Mouse (Mus musculus) cerebellum, postnatal 36 days (tissue): ENCODE data around the gene Sept1.

Source experiments
- DNase-seq, 2 experiments: peaks; one replicate each; pipeline ENCODE4 v3.0.0; 2021 to 2022; ENCODE audit warnings: mixed read lengths in 2 of 2

The Sept1 gene

DNA sequence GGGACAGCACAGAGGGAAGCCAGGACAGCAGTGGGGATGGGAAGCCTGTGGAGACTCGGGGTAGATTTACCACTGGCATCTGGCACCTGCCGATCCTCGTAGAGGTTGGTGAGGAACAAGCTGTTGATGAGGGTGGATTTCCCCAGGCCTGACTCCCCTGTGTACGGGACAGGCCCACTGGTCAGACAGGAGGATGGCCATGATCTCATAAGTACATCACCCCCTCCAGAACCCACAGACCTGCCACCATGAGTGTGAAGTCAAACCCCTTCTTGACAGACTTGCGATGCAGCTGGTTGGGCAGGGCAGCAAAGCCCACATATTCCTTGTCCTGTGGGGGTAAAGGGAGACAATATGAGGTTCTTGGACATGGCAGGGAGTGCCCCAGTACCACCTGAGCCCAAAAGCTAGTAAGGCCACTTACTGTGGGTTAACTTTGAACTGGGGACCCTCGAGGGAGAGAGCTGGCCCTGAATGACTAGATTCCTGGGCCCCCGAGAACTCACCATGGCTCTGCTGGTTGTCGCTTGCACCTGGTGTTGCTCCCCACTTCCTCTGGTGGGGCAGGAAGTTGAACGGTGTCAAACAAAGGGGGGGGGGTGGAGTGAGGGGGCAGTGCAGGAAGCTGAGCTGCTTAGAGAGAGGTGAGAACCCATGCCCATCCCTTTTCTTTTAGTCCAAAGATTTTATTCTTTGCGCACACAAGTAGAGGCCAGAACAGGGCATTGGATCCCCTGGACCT lies 14.9 kb downstream of the Sept1 start:
- no peak for DNase-seq

GRCm38 (mm10) chr7:127217475-127217874 lies 15.5 kb downstream of the Sept1 start:
- DNase-seq = no peak

DNA sequence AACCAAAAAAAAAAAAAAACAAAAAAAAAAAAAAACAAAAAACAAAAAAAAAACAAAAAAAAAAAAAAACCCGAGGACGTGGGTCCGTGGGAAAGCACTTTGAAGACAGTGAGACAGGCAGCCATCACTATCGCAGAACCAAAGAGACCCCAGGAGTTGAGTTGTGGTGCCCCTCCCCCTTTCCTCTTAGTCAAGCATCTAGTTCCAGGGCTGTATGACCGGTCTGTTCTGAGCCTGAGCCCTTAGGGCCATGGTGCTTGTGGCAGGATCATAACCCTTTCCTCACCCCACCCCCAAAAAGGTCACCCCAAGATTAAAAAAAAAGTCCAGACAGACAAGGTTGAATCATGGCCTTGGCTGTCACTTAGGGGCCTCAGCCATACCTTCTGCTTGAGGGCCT lies 16.6 kb downstream of the Sept1 start:
- DNase-seq = no peak

DNA sequence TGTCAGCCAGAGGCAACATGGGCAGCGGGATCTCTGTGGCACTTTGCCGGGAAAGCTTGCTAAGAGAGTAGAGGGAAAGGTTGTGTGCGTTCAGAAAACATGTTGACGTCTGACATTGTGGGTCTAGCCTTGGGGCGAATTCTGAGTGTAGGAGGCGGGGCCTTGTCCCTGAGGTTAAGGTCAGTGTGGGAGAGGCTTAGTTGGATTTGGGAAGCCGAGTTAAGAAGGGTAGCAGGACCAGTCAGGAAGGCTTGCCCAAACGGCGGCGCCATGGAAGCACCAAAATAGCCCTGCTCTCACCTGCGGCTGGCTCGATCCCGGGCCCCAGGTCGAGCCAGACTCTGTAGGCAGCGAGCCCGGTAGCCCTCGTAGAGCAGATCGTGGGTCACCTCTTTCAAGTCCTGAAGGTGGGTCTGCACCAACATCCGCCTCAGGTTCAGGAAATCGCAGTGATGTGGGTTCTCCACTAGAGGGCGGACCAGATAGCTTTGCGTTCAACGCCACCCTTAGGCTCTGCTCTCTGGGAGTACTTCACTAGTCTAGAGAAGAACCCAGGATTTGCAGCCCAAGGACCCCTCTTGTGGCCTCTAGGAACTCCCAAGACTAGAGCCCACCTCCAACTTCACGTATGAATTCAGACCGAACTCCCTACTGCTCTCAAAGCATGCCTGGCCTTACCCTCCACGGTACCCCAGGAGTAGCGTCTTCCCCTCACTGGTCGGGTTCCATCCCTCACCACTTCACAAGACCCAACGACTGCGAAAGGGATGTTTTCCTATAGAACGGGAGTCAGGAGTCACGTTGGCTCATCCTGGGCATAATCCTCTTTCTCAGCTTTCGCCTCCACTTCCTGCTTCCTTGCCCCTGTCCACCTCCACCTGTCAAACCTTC lies 17.7 kb downstream of the Sept1 start:
- peak; percentile 64 to 68 for DNase-seq

- DNase-seq = no peak
These were observed 18.4 kb downstream of the Sept1 start for GRCm38 (mm10) chr7:127214521-127214920.

DNA sequence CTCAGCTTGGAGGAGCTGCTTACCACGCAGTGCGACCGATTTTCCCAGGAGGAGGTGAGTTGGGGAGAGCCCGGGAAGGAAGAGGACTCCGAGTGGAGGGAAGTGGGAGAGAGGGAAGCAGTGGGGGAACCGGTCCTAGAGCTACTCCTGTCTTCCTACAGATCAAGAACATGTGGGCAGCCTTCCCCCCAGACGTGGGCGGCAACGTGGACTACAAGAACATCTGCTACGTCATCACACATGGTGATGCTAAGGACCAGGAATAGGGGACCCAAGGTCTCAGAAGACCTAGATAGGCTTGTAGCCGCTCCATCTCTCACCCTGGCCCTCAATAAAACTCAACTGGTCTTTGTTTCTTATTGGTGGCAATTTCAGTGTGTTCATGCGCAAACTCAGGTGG lies 19.0 kb downstream of the Sept1 start:
- DNase-seq = no peak

DNA sequence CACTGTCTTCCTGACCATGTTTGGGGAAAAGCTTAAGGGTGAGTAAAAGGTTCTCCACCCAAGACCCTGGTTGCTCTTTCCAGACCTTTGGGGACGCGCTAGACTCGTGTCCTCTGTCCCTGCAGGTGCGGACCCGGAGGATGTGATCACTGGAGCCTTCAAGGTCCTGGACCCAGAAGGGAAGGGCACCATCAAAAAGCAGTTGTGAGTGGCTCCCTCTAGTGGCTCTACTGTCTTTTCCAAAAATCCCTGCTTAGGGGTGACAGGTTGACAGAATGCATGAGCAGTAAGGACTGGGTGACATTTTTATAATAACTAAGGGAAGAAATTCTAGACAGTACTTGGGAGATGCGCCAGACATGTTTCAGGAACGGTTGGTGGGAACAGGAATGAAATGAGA lies 19.4 kb downstream of the Sept1 start:
- peak; percentile 35 to 49 for DNase-seq

DNA sequence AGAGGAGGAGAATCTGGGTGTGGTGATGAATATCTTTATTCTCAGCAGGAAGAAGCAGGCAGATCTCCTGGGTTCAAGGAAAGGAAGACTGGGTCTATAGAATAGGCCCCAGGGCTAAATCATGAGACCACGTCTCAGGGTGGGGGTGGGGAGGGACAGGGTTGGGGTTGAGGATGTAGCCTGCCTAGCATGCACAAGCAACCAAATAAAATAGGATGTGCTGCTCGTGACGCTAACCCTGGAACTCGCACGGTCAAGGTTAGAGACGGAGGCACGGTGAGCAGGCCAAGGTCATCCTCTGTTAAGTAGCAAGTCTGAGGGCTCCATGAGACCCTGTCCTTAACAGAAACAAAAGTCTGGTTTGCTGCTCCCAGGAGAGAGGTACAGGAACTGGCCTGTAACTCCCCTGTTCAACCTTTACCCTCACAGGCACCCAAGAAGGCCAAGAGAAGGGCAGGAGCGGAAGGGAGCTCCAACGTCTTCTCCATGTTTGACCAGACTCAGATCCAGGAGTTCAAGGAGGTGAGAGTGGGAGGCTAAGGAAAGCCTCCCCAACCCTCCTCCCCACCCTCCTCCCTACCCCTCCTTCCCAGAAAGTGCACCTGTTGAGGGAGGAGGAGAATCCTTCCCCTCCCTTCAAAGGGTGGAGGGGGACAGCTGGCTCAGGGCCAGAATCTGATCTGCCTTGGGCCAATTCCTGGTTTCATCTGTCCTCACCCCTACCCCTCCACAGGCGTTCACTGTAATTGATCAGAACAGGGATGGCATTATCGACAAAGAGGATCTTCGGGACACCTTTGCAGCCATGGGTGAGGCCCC lies 20.3 kb downstream of the Sept1 start:
- no peak for DNase-seq

- DNase-seq = no peak
These were observed 21.8 kb downstream of the Sept1 start for GRCm38 (mm10) chr7:127211014-127211745.

DNA sequence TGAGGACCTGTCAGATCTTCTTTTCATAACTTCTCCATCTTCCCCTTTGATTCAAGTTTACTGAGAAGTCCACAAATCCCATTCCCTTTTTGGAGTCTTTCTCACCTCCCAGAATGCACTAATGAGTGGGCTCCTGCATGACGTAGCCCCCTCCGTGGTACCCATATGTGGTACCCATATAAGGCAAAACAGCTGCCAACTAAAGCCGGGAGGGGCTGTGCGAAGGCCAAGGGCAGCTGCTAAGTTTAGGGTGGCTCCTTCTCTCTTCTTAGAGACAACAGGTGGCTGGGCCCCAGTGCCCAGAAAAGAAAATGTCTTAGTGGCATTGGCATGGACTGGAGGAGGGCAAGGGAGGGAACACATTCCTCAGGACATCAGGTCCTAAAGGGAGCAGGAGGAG lies 22.7 kb downstream of the Sept1 start:
- DNase-seq = no peak

DNA sequence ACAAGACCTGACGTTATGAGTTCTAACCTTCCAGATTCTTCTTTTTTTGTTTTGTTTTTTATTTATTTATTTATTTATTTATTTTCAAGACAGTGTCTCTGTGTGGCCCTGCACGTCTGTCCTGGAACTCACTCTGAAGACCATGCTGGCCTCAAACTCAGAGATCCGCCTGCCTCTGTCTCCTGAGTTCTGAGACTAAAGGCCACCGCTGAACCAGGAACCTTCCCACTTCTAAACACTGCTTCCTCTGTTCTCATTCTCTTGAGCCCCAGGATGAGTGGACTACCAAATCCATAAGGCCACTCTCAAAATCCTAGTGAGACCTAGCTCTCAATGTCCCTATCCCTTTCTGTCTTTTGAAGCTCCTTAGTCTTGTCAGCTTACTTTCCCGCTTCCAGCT lies 23.1 kb downstream of the Sept1 start:
- DNase-seq = no peak

DNA sequence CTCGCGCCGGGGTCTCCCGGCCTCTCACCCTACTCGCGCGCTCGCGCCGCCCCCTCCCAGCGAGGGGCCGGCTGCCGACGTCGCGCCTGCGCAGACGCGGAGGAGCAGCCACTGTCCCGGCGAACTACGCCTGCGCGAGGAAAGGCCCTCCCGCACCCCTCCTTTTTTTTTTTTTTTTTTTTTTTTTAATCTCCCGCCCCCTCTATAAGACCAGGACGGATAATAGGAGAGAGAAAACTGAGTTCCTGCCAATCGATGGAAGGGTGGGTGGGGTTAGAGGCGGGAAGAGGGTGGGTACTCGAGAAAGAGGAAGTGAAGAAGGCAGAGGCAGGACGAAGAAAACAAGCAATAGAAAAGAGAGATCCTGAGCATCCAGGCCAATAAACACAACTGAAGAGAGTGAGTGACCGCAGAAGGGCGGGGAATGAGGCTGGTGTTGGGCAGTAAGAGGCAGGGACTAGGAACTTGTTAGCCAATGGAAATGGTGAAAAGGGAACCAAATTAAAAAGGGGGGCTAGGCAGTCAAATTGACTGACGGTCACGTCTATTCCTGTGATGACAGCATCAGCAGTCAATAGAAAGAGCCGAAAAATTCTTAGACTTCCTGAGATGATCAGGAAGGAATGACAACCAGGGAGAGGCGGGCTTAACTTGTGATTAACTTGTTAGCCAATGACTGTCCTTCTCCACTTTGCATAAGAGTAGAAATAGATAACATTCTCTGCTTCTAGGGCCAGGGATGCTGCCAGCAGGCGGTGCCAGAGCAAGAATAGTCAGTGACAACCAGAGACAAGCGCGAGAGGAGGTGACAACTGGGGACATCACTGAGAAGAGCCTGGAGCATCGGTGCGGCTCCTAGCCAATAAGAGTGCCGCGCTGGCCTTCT lies 24.1 kb downstream of the Sept1 start, which contains the start of gene Mylpf:
Gene Mylpf, plus strand, starts transcription at position 338 of the 886 bp plus-strand sequence.
- peak; percentile 88 to 93 for DNase-seq

DNA sequence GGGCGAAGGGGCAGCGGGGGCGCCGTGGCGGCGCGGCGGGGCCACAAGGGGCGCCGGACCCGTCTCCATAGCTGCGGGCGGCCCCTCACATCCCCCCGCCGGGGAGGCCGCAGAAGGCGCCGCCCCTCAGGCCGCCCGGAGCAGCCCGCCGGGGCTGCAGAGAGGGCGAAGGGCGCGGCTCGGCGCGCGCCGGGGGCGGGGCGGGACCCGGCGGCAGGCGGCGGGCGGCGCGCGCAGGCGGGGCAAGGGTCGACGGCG lies 24.7 kb downstream of the Sept1 start, which contains the start of gene Tbc1d10b:
Gene Tbc1d10b, minus strand, starts transcription at position 174 of the 258 bp plus-strand sequence.
- no peak for DNase-seq

- peak; percentile 29 to 45 for DNase-seq
These were observed 25.3 kb downstream of the Sept1 start for GRCm38 (mm10) chr7:127207374-127208294.

- DNase-seq = no peak
These were observed 26.3 kb downstream of the Sept1 start for GRCm38 (mm10) chr7:127206606-127207005.

DNA sequence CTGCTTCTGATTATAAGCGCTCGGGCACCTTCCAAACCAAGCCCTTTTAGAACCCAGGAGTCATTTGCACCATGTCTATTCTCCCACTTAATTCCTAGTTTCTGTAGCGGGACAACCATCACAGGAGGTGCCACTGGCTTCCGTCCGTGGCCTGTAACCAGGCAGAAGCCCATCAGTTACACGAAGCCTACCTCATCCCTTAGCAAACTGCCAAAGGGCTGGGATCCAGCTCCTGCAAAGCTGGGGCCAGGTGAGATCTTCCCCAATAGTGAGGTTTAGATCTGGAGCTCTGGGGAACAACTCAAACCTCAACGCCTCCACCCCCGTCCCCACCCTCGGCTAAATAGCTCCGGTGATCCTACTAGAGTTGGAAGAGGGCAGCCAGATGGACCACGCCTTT lies 36.4 kb downstream of the Sept1 start:
- DNase-seq = no peak

DNA sequence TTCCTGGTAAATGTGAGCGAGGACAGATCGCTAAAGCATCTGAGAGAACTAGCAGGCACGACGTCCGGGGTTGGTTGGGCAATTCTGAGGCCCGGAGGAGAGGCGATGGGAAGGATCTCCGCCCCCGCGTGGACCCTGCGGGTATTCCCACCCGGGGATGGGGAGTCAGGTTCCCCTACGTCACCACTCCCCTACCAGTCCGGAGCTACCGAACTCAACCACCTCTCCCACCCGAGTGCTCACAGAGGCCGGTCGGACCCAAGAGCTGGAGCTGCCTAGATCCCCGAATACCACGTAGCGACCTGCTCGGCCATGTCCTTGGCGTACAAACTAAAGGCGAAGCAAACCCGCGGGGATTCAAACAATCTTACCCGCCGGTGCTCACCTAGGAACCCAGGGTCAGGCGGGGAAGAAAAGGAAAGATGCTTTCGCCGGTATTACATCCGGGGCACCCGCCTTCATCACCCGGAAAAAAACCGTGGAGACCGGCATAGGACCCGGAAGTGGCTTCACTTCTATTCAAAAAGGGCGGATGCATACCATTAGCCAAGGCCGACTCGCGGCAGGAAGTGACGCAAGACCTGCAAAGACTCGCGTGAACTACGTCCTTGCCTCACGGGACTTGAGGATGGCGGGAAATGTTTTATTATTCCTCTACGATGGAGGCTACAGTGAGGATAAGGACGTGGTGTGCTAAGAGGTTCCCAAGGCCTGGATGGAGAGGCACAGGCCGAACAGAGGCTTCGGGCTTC lies 37.2 kb downstream of the Sept1 start, which contains the start of gene Cd2bp2:
Gene Cd2bp2, minus strand, starts transcription at position 507 of the 752 bp plus-strand sequence.
- peak; percentile 95 to 96 for DNase-seq

GRCm38 (mm10) chr7:127194633-127195029 lies 38.3 kb downstream of the Sept1 start:
- DNase-seq = no peak

DNA sequence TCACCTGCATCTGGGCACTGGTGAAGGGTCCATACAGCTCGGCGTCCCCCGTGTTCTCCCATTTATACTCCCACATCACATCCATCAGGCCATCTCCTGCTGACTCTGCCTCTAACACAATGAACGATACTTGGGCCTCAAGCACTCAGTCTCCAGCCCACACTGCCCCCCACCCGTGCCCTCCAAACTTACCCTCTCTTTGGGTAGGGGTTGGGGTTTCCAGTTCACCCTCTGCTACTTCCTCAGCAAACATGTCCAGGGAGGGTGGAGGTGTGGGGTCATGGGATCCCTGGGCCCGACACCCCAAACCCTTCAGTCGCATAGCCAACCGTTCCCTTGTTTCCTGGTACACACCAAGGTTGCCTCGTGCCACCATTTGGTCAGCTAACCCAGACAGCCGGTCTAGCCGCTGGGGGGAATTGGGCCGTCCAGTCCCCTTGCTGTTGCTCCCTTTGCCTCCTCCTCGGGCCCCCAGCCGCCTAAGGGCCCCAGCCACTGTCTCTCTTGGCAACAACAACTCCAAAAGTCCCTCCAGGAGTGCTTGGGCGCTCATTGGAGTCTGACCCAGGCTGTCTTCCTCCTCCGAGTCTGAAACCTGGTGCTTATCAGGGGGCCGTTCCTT lies 38.8 kb downstream of the Sept1 start:
- no peak for DNase-seq
